Mouse (Mus musculus): ENCODE measurements around the gene B3glct.

B3glct gene

GRCm38 (mm10) chr5:149678100-149678989 is at the start of gene B3glct:
Gene B3glct, plus strand, starts transcription at chr5:149678230.
- DNase-seq: peak; percentile 59

DNA sequence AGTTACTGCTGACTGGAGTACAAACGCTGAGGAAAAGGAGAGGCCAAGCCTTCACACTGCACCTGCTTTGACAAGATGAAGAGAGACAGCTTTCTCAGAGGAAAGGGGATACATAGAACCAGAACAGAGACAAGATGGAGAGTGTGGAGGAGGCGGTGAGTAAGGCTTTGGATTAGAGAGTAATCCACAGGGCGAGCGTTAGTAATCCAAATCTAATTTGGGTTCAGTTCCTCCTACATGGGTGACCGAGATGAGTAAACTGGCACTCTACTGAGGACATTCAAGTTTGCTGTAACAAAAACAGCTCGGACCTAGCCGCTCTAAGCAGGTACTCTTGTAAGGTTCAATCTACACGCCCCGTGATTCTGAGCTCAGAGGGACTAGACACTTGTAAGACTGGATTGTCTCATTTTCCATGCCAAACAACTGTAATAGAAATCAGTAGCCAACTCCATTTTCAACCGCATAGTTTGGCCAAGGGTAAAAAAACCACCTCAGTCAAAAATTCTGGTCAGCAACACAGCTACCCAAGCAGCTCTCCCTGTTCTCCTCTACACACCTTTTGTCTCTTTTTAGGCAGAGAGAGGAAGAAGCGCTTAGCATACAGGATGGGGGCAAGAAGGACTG is 43.5 kb upstream of the B3glct start:
- no peak for DNase-seq

DNA sequence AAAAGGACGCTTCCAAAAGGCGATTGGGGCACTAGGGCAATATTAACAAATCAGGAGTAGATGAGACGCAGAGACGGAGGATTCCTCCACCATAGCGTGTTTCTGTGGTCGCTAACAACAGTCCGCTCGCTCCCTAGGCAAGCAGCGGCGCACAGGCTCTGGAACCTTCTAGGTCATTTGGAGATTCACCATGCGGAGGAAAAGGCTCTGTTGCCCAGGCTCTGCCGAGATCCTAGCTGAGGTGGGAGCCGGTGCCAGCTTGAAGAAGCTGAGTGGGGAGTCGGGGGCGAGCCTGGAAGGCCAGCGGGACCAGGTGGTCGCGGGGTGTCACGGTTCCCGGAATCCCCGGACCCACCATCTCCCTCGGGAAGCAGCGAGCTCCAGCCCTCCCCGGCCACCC is 42.5 kb upstream of the B3glct start:
- DNase-seq: no peak

- peak; percentile 99 for DNase-seq
Measured at GRCm38 (mm10) chr5:149636075-149636920, 41.7 kb upstream of the B3glct start, which contains the start of gene Hsph1. Gene Hsph1, minus strand, starts transcription at chr5:149636376.

- no peak for DNase-seq
Measured at GRCm38 (mm10) chr5:149637306-149637705, 40.7 kb upstream of the B3glct start.

DNA sequence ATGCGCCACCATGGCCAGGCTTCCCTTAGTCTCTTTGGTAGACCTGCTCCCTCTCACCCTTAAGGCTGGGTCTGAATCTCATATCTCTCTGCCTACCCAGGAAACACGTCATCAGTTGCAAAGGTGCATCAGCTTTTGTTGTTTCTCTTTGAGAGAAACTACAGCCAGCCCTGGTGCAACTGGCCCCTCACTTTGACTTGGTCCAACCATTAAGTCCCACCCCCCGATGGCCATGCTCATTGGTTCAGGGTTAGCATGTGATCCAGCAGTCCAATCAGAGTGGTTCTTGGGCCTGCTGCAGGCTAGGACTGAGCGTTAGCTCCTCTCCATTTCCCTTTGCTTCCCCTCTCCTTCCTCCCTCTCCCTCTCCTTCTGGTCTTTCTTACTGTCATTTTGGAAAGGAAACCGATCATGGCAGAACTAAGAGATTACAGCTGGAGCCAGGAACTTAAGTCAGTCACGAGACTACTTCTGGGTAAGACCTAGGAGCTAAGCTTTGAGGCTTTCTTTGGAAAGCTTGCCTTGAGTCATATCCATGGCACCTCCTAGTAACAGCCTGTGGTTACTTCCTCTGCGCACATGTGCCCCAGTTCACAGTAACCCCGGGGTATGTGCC is 36.6 kb upstream of the B3glct start:
- DNase-seq: no peak

DNA sequence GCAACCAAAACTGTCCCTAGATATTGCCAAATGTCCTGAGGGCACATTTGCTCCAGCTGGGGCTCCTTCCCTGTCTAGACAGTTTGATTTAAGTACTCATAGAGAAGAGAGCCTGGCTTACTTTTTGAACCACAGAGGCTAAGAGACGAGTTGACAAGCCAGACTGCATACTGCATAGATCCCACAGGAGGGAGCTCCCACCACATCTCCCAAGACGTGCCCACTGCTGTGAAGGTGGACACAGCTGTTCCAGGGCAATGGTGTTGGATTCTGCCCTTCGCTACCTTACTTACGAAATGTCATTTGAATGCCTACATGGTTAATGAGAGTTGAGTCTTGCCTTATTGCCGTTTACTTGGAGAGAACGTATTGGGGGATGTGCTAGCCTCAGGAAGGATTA is 35.7 kb upstream of the B3glct start:
- DNase-seq: no peak

- DNase-seq: no peak
Measured at GRCm38 (mm10) chr5:149642783-149643509, 35.1 kb upstream of the B3glct start.

DNA sequence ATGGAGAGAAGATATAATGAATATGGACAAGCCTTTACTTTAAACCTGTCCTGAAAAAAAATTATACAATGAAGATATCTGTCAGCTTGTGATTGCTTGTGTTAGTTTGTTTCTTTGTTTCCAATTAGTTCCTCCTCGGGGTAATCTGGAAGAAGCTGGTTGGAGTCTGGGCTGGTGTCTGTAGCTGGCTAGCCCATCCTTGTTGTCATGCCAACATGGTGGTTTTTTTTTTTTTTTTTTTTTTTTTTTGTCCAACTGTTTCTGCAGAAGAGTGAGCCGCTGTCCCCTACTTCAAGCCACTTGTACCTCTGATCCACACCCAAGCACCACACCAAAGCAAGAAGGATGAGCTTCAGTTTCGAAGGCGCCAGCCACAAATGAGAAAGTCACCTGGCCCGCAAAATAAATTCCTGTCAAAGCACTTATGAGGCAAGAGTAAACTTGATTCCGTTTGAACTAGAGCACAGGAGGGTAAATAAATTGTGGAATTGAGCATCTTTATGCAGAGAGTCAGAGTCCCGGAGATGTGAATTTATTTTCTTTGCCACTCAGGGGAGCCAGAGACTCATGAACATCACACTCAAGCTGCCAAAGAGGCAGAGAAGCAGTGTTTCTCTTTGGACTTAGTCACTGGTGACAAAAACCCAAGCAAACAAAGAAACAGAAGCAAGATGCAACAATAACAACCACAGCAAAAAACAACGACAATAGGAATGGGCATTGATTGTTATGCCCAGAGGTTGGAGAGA is 30.5 kb upstream of the B3glct start:
- DNase-seq: peak; percentile 34

DNA sequence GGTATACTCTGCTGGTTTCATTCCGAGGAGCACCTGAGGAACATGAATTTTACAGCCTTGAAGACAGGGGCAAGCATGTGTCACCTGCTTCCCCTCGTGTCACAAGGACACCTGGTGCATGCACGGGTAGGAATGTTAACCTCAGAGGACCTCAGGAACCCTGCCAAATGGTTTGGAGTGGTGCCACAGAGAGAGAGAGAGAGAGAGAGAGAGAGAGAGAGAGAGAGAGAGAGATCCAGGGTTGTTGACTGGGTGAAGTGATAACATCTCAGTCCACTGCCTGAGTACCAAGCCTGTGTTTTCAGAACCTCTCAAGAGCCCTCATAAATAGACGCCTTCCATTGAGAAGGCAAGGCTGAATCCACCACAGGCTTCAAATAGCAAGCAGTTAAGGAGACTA is 29.8 kb upstream of the B3glct start:
- DNase-seq: no peak

GRCm38 (mm10) chr5:149648895-149649406 is 29.1 kb upstream of the B3glct start:
- DNase-seq: no peak

DNA sequence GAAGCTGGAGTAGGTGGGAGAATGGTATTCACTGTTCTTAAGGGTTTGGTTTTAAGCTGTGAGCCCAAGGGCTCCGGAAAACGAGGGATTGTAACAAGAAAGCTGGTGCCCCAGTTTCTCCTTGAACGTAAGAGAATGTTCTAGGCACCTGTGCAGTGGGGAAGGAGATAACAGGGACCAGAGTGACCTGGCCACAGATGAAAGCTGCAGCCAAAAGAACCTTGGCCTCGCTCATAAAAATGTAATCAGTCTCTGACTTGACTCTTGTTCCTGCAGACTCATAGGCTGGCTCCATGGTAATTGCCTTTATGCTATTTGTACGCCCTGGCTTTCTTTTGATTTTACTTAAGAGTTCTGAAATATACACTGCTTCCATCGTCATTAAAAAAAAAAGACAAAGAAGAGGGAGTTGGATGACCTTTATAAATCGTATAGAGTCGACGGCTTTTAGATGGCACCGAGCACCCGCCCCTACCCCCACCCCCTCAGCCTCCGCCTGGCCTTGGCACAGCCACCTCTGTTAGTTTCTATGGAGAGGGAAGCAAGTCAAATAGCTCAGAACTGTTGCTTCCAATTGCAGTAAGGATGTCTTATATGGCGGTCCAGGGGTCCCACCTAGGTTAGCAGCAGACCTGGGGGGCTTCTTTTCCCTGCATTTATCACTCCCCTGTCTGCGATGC is 28.4 kb upstream of the B3glct start:
- DNase-seq: no peak

DNA sequence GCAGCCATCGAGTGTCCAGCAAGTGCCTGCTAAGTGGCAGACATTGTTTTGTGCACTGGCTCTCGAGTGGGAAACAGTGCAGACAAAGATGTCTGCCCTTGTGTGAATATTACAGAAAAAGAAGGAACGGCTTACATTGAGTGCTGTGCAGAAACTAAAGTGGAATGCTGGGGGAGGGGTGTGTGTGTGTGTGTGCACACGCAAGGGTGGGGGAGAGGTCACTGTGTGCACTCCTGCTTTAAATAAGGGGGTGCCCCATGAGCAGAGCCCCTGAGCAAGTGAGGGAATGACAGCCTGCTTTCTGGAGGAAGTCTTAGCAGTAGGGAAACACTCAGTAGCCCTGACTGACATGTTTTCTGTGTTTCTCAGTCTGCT is 27.9 kb upstream of the B3glct start:
- no peak for DNase-seq

GRCm38 (mm10) chr5:149655636-149656035 is 22.4 kb upstream of the B3glct start:
- DNase-seq: no peak

DNA sequence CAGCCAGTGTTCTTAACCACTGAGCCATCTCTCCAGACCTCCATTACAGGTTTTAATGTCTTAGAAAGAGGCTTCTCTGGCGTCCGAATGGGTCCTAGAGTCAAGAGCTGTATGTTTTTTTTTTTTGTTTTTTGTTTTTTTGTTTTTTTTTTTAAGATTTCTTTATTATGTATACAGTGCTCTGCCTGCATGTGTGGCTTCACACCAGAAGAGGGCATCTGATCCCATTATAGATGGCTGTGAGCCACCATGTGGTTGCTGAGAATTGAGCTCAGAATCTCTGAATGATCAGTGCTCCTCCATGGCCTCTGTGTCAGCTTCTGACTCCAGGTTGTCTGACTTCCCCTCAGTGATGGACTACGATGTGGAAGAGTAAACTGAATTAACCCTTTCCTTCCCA is 20.0 kb upstream of the B3glct start:
- DNase-seq: no peak

GRCm38 (mm10) chr5:149658741-149659413 is 19.2 kb upstream of the B3glct start:
- DNase-seq: no peak

- DNase-seq: no peak
Measured at GRCm38 (mm10) chr5:149659414-149659780, 18.6 kb upstream of the B3glct start.

GRCm38 (mm10) chr5:149661428-149661827 is 16.6 kb upstream of the B3glct start:
- no peak for DNase-seq

DNA sequence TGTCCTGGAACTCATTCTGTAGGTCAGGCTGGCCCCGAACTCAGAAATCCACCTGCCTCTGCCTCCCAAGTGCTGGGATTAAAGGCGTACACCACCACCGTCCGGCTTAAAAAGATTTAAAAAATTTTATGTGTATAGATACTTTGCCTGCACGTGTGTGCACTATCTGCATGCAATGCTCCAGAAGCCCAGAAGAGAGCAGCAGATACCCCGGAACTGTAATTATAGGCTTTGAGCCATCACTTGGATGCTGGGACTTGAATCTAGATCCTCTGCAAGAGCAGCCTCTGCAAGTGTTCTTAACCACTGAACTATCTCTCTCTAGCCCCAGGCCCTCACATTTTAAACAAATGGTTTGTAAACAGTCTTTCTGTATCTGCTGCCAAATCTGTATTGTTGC is 15.1 kb upstream of the B3glct start:
- DNase-seq: no peak

DNA sequence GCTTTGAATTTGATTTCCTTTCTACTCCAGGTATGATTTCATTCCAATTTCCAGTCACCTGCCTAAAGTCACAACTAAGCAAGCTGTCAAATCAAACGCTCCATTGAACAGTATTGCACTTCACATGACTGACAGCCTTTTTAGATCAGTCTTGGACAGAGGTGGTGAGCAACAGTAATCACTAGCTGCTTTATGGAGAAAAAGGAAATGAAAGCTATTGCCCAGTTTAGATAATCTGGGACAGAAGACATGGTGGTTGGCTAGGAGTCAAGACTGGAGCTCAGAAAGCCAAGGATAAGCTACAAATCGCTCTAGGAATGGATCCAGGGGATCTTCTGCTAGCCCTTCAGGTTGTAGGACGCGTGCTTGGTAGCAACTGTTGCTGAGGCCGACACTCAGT is 14.6 kb upstream of the B3glct start:
- DNase-seq: no peak

Data from layer of hippocampus, adult 9-11 months (tissue).